Mouse (Mus musculus) spleen, adult 2 months (tissue): Measurements from ENCODE around the gene Spns1. TPM values are rescaled to one million over a fixed set of nuclear protein-coding genes. Genes with fewer than 3 reads are reported as not detected.
"Not testable (repeated sequence)": the region's sequence is repeated elsewhere in the genome, so short reads cannot be mapped to it uniquely, and the experiment has no call there.

Experiments
- DNase-seq, 2 experiments: peaks; one replicate each; pipeline versions ENCODE4 v3.0.0 to v3.0.0-alpha.2; 2012 to 2021; ENCODE audit warnings: low spot score in 2 of 2, low read depth in 1 of 2
- H3K27ac ChIP-seq: fragments of 200-500 bp; 2 replicates; pipeline ENCODE4 v1.5.1; 2012; ENCODE audit warnings: low read length, inconsistent platforms; ENCODE audit not compliant: insufficient read depth
- H3K27me3 ChIP-seq: fragments of 200-500 bp; 2 replicates; pipeline ENCODE4 v1.6.1; 2012; ENCODE audit warnings: mild to moderate bottlenecking, moderate library complexity, low read length, inconsistent platforms; ENCODE audit not compliant: control insufficient read depth, insufficient read depth
- H3K36me3 ChIP-seq: fragments of 200-500 bp; 2 replicates; pipeline ENCODE4 v1.6.1; 2012; ENCODE audit warnings: mild to moderate bottlenecking, low read length, inconsistent platforms; ENCODE audit not compliant: control insufficient read depth, insufficient read depth
- H3K4me1 ChIP-seq: fragments of 200-500 bp; 2 replicates; pipeline ENCODE4 v1.6.1; 2011; ENCODE audit warnings: inconsistent platforms; ENCODE audit not compliant: control insufficient read depth, insufficient read depth, insufficient read length
- H3K4me3 ChIP-seq: fragments of 200-500 bp; 2 replicates; pipeline ENCODE4 v1.5.1; 2011; ENCODE audit warnings: mild to moderate bottlenecking, inconsistent platforms; ENCODE audit not compliant: insufficient read depth, insufficient read length; ENCODE audit errors: extremely low read depth
- CTCF ChIP-seq: fragments of 200-500 bp; IDR thresholded peaks from 2 replicates; pipeline ENCODE4 v1.5.1; 2011; ENCODE audit warnings: mild to moderate bottlenecking, inconsistent platforms; ENCODE audit not compliant: insufficient read depth, insufficient read length, insufficient replicate concordance; ENCODE audit errors: extremely low read depth
- POLR2A ChIP-seq: fragments of 200-500 bp; IDR thresholded peaks from 2 replicates; pipeline ENCODE4 v1.6.1; 2011; ENCODE audit warnings: low read depth, low read length, inconsistent platforms
- WGBS: fragments of 180-500 bp; shearing (Covaris S2); methylation state at CpG from one replicate; pipeline ENCODE4 v1.1.7; 2018; 5-methylcytosine and 5-hydroxymethylcytosine counted together
- polyA plus RNA-seq: library from polyadenylated mRNA; depleted of rRNA; stranded (reverse); fragments of >200 nt; gene quantifications from 2 replicates; pipeline ENCODE4 v1.2.3, GENCODE M21; 2012

Spns1 gene
- polyA plus RNA-seq, 1 experiment: 115 TPM

DNA sequence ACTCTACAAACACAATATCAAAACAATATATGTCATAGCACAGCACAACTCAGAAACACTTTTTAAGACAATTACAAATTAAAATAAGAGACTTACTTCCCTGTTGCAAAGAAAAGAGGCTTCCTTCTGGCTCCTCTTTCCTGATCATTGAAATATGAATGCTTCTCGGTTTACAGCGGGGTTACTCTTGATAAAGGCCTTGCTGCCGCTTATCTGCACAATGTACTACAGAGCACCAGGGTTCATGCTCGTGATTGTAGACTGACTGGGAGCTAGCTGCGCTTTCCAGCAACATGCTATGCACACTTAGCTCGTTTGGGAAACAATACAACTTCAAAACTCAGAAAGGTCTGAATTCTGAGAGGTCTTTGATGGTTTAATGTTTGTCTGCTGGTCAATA lies 20.0 kb upstream of the Spns1 start:
- Histone ChIP-seq H3K27ac (no peak overlapping the region), H3K27me3 (no peaks in the 10 kb centered on the region), H3K4me3 (no peak overlapping the region), H3K4me1 (no peaks in the 10 kb centered on the region; the same call in 1 of the 2 replicates), H3K36me3 (no peaks in the 10 kb centered on the region)
- DNase-seq: no peak
- WGBS: 69% methylated on average over 6 of the region's 6 CpGs
- no peak for TF ChIP-seq POLR2A
- TF ChIP-seq CTCF: no peak

DNA sequence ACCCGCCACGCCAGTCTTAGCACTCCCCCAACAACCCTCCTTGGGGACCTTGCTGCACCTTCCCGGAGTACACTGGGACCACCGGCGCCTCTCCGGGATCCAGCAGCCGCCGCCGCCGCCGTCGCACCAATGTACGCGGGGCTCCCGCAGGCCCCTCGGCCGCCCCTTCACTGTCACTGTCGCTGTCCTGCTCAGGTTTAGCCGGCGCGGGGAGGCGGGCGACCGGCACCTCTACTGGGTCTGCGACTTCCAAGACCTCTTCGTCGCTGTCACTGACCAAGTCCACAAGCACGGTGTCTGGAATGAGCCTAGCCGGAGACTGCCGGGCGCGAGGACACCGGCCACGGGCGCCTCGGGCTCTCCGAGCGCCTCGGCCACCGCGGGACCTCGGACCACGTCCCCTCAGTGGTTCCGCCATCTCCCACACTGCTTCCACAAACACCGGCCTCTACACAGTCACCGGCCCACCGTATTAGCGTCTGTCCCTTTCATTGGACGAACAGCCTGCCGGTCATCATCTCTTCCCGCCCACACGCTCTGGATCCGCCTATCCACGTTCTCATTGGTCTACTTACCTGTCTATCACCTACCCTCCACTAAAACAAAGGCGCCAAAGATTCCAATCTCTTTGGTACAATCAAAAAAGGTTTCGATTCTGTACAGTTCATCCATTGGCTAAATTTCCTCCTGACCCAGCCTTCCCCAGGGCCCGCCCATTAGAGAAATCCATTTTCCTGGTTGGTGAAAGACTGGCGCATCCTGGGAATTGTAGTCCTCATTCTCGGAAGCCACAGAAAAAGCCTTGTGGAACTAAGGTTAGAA lies 19.3 kb upstream of the Spns1 start, which contains the start of gene Nfatc2ip:
Gene Nfatc2ip (minus strand): TSS at position 440 of the 822 bp plus-strand sequence.
- WGBS: under 1% methylated on average over 59 of the region's 59 CpGs
- H3K36me3 ChIP-seq: no peaks in the 10 kb centered on the region
- H3K27ac ChIP-seq: peak within 1 kb of the TSS; percentile 40; the same call in 1 of the 2 replicates
- TF ChIP-seq POLR2A (peak; percentile 78), CTCF (no peak)
- peak within 1 kb of the TSS; percentile 82 for H3K4me3 ChIP-seq
- no peaks in the 10 kb centered on the region for H3K27me3 ChIP-seq
- no peaks in the 10 kb centered on the region; the same call in 1 of the 2 replicates for H3K4me1 ChIP-seq
- DNase-seq: peak; percentile 85 to 98

DNA sequence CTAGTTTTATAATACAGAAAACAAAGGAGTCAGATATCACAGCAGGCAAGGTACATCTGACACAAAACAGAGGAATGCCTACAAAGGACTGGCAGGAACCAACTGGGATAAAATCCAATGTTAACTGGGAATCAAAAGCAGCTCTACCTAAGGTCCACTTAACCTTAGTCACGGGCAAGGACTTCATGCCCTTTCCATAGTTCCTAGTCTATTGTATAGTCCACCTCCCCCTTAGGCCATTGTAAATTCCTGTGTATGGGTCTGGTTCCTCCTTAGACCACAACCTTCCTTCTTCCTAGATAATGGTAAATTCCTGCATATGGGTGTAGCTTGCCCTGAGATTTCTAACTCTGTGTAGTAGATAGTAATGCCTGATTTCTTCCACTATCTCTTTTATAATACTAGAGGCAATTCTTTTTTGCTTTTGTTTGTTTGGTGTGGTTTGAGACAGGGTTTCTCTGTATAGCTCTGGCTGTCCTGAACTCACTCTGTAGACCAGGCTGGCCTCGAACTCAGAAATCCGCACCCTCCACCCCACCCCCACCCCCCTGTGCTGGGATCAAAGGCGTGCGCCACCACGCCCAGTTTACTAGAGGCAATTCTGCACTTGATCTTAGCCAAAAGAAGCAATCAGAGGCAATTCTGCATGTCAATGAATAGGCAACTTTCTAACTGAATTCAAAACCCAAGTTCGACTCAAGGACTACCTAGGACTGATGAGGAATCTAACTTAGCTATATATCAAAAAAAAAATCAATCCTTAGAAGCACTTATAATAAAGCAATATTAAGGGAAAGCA lies 15.0 kb upstream of the Spns1 start:
- H3K4me1 ChIP-seq, H3K27me3 ChIP-seq, H3K4me3 ChIP-seq, DNase-seq, H3K27ac ChIP-seq: not testable (repeated sequence)
- WGBS: 89% methylated on average over 7 of the region's 7 CpGs
- H3K36me3 ChIP-seq: peaks cover 17% of the 10 kb centered on the region

DNA sequence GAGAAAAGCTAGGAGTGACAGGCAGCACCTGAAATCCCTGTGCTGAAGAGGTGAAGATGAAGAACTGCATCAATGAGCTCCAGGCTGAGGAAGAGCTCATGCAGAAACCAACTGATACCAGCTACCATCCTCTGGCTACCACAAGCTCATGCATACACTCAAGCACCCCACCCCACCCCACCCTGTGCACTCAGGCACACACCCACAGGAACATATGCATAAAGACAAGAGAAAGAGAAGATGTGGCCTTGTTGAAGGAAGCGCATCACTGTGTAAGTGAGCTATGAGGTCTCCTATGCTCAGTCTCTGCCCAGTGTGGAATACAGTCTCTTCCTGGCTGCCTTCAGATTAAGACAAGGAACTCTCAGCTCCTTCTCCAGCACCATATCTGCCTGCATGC lies 10.9 kb upstream of the Spns1 start:
- no peak overlapping the region for H3K4me3 ChIP-seq
- H3K27me3 ChIP-seq: no peaks in the 10 kb centered on the region
- H3K27ac ChIP-seq: no peak overlapping the region
- no peak for DNase-seq
- 100% methylated on average over 1 of the region's 1 CpGs for WGBS
- no peaks in the 10 kb centered on the region for H3K4me1 ChIP-seq
- H3K36me3 ChIP-seq: peaks cover 34% of the 10 kb centered on the region
- TF ChIP-seq POLR2A (no peak), CTCF (no peak)

DNA sequence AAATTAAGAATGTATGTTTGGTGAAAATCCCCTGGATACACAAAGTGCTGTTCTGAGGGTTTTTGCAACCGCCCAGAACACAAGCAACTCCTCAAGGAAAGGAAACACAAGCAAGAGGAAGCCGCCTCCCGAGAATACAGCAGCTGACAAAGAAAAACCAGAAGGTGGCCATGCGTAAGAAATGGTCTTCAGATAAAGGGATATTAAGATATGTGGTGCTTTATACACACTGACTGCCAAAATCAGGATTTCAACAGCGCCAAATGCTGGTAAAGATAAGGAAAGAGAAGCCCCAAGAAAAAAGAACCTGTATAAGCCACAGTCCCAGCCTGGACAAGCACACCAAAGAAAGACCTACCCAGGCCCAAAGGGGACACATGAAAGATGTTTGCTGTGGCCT lies 6.3 kb upstream of the Spns1 start:
- Histone ChIP-seq H3K4me3 (no peak overlapping the region), H3K4me1 (no peaks in the 10 kb centered on the region), H3K27me3 (no peaks in the 10 kb centered on the region), H3K36me3 (peaks cover 20% of the 10 kb centered on the region), H3K27ac (no peak overlapping the region)
- DNase-seq: no peak
- 80% methylated on average over 5 of the region's 5 CpGs for WGBS
- TF ChIP-seq POLR2A: no peak
- TF ChIP-seq CTCF: no peak

DNA sequence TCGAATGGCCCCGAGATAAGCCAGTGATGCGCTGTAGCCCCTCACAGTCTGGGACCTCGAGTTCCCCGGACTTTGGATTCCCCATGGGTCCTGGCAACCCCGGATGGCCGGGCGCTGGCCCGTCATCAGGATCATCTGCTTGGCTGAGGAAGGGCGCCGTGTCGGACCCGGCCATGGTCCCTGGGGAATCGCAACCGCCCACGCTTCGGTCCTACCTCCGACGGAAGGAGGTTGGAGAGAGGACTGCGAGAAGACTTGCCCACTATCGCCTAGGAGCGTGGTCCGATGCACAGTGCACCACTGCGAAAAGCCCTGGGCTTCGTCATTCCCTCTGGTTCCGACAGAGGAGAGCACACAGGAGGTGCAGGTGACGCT lies 360 bp downstream of the Spns1 start:
- Histone ChIP-seq H3K4me3 (peak overlapping the region; percentile 88), H3K36me3 (peaks cover 16% of the 10 kb centered on the region), H3K4me1 (peaks cover 9% of the 10 kb centered on the region; the same call in 1 of the 2 replicates), H3K27ac (peak overlapping the region; percentile 34), H3K27me3 (no peaks in the 10 kb centered on the region)
- TF ChIP-seq POLR2A (no peak), CTCF (no peak)
- WGBS: 1% methylated on average over 27 of the region's 27 CpGs
- peak in 1 of 2 experiments; percentile 36 for DNase-seq
